Mouse (Mus musculus) kidney, adult 11 months (tissue): Measurements from ENCODE around the gene Mob4.

Source experiments
- DNase-seq: peaks from one replicate; pipeline ENCODE4 v3.0.0; 2022

Gene Mob4

GRCm38 (mm10) chr1:55132308-55132707, 1.3 kb downstream of the Mob4 start:
- DNase-seq, result no peak

DNA sequence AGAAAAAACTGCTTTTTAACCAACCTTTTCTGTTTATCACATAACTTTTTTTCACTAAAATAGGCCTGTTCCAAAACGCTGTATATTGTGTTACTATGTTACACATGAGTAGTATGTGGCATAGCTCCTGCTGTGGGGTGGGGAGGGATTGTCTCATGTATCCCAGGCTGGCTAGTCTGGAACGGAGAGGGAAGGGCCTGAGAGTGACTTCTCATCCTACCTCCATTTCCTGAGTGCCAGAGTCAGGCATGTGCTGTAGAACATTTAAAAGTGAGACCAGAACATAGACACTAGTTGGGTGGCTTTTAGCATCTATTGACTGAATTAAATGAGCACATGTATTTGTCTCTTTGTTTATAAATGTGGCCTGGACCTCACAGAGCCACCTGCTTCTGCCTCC, 2.1 kb downstream of the Mob4 start:
- DNase-seq, result no peak

GRCm38 (mm10) chr1:55134301-55134700, 3.3 kb downstream of the Mob4 start:
- DNase-seq, result no peak

- no peak for DNase-seq
Measured at GRCm38 (mm10) chr1:55135846-55136245, 4.8 kb downstream of the Mob4 start.

GRCm38 (mm10) chr1:55144338-55144737, 13.3 kb downstream of the Mob4 start:
- DNase-seq, result no peak

DNA sequence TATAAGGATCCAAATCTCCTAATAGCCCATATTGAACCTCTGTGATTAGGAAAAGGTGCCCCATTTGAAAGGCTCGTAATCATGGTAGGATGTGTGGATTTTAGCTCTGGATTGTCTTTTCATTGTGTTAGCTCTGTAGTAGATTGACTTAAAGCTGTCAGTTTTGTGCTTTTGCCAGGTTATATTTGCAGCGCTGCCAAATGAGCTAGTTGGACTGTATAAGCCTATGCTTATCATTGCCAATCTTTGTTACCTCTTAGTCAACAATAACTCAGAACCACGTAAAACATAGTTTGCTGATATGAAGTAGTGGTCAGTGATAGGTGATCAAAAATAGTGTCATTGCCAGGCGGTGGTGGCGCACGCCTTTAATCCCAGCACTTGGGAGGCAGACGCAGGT, 14.5 kb downstream of the Mob4 start:
- DNase-seq, result no peak

- DNase-seq, result no peak
Measured at GRCm38 (mm10) chr1:55157329-55157728, 26.3 kb downstream of the Mob4 start.

- DNase-seq, result no peak
Measured at GRCm38 (mm10) chr1:55158211-55158610, 27.2 kb downstream of the Mob4 start.

DNA sequence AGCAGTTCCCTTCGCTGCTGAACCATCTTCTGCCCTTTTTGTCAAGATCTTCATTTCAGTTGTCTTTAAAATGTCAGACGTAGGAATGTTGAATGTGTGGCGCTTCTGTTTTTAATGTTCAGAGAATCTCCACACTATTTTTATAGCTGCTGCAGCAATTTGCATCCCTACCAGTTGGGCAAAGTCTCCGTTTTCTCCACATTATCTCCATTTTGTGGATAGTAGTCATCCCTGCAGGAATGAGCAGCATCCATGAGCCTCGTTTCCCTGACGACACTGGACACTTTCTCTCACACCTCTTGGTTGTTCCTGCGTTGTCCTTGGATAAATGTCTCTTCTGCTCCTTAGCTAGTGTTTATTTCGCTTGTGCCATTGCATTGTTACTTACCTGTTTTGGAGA, 27.8 kb downstream of the Mob4 start:
- no peak for DNase-seq

GRCm38 (mm10) chr1:55160218-55160617, 29.2 kb downstream of the Mob4 start:
- no peak for DNase-seq

DNA sequence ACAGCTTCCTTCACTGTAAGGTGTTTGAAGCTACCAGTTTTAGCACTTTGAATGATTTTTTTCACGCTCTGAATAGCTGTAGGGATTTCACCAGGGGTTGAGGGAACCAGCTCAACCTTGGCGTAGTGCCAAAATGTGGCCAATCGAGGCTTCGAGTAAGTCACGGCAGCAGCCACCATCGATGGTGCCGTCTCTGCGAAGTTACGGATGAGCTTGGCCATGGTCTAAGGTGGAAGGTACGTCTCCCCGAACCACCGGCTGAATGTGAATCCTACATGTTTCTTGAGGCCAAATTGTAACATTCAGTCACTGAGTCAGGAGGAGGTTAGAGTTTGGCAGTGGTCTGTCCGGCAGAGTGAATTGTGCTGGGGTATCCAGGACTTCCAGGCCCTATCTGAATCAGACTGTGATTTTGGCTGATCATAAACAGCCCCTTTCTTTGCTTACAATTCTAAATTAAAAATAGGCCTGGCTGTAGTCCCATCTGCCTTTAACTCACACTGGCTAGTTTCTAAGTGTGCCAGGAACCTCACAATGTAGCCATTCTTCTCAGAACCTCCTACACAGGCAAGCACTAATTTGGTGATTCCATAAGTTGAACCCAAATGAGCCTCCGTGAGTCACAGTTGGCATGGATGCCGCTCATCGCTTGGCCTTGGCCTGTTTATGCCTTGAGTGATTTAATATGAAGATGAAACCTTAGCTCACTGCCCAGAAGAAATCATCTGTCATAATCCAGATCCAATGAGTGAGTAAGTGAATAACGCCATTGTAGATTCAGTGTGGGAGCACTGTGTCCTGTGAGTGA, 30.0 kb downstream of the Mob4 start:
- no peak for DNase-seq

GRCm38 (mm10) chr1:55161895-55162294, 30.9 kb downstream of the Mob4 start:
- DNase-seq, result no peak

GRCm38 (mm10) chr1:55162781-55163180, 31.8 kb downstream of the Mob4 start:
- no peak for DNase-seq

DNA sequence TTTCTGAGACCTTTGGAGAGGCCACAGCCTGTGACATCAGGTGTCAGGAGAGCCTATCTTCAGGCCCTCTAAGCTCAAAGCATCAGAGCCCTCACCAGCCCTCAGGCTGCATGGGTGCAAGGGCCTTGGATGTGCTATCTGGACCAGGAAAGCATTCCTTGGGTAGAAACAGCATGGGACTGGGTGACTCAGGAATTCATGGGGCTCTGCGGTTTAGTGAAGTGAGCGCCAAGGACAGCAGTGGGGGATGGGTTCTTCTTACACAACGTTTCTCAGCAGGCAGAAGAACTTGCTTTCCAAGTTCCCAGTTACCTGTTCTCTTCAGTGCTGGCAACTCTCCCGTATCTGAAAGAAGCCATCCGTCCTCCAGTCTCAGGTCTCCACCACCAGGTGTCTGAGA, 33.0 kb downstream of the Mob4 start:
- no peak for DNase-seq

DNA sequence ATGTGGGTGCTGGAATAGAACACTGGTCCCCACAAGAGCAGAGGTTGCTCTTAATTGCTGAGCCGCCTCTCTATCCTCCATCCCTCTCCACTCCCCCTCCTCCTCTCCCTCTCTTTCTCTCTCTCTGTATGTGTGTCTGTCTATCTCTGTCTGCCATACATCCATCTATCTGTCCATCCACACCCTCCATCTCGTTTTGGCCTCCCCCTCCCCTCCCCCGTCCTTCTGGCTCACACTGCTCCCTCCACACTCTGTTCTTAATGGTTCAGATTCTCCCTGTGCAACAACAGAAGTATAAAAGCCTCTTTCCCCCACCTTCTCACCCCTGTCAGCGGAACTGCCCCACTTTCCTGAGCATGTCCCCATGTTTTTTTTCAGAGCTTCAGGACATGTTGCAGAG, 36.5 kb downstream of the Mob4 start:
- DNase-seq, result no peak

DNA sequence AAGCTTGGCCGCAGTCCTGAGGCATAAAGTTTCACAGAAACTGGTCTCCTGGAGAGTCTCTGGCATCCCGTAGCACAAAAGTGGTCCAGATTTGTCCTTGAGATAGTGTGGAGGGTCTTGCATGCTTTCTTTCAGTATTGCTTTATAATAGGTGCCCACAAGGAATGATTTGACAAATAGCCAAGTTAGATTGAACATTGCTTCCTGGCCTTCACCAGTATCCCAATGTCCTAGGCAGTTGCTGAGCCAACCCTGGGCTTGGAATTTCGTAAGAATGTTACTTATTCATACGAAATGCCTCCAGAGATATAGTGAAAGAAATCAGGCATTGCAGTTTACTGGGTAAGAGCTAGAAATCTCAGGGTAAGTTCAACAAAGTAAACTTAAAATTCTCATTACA, 37.6 kb downstream of the Mob4 start:
- DNase-seq, result no peak

DNA sequence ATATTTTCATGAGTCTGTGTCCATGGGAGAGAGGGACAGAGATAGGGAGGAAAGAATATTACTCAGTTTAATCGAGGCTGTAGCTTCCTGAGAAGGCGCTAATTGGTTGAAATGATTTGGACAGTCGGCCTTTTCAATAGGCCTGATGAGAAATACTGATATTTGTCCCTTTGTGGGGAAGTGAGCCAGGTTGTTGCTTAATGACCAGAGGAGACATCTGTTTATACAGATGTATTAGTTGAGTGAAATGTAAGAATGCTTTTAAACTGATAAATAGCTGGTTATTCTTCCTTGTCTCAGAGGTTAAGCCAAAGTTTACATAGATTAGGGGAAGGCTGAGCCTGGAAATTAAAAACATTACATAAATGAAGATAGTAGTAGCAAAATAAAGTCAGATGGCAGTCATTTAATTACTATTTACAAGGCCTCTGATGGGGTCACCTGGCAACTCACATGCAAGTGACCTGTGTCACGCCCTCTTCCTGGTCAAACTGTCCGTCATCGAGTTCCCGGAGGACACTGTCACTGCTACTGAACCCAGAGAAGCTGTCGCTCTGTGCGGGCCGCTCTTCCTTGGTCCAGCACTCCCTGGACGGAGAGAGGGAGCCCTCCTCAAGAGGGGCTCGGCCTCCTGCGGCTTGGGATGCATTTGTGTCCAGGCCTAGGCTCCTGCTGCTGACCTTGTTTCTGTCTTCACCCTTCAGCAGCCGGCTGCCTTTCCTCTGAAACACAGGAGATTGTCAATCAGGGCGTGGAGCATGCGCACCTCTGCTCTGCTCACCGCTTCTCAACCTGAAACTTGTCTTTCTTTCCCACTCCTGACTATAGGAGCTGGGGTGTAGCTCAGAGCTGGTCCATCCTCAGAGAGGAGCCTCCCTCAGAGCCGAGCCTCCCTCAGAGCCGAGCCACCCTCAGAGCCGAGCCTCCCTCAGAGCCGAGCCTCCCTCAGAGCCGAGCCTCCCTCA, 40.6 kb downstream of the Mob4 start:
- DNase-seq, result no peak

GRCm38 (mm10) chr1:55173720-55174557, 42.9 kb downstream of the Mob4 start:
- no peak for DNase-seq

- DNase-seq, result no peak
Measured at GRCm38 (mm10) chr1:55174558-55175034, 43.6 kb downstream of the Mob4 start.

DNA sequence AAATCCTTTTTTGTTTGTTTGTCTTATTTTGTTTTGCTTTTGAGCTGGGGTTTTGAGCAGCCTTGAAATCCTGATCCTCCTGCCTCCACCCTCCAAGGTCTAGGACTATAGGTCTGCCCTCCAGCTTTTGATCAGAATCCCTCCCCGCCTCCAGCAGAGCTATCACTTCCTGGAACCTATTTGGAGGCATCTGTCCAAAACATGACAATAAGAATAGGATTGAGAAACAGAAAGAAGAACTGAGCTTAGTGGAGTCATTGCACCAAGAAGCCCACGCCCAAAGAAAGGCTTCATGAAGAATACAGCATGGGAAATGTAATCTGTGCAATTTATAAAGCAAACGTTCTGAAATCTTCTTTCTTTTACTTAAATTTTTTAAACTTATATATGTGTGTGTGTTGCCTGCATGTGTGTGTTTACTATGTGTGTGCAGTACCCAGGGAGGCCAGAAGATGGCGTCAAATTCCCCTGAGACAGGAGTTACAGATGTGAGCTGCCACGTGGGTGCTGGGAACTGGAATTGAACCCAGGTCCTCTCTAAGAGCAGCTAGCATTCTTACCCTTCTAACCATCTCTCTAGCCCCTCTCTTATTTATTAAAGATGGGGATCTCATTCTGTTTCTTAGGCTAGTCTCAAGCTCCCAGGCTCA, 49.0 kb downstream of the Mob4 start:
- no peak for DNase-seq

DNA sequence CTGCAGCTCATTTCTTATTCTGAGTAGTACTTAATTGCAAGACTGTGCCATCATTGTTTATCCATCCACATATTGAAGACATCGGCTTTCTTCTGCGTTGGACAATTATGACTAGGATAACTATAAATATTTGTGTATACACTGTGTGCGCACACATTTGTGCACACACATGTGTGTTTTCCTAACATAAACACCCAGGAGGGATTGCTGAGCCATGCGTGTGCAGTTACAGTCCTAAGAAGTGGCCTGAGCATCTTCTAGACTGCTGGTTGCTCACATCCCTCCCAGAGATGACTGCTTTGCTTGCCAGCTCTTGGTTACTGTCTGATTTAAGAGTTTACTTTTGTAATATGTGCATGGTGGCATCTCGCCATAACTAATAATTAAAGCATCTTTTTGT, 51.4 kb downstream of the Mob4 start:
- no peak for DNase-seq

- DNase-seq, result no peak
Measured at GRCm38 (mm10) chr1:55185718-55186117, 54.7 kb downstream of the Mob4 start.
